Mouse (Mus musculus): Measurements from ENCODE around the gene Hjurp. TPM values are rescaled to one million over a fixed set of nuclear protein-coding genes. Genes with fewer than 3 reads are reported as not detected.

The Hjurp gene
- polyA plus RNA-seq, 1 experiment from 2014 or later = 174 TPM

DNA sequence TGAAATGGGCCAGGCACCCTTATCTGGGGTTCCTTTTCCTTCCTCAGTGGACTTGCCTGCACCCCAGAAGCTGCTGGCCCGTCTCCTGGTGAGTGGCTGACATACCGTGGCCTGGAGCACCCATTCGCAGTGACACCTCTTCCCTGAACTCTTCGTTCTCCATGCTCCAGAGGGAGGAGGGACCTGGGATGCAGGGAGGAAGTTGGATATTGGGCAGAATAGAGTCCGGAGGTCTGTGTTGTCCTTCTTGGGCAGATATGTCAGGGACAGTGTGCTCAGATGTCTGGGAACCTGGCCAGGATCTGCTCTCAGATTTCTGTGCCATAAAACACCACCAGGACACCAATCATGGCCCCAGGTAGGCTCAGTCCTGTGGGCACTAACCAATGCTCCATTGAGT, 37.4 kb downstream of the Hjurp start:
- Histone ChIP-seq H3K27ac (replicated peaks; ENCODE audit: low read depth, low read length) (no peak overlapping the region), H3K9me3 (ENCODE audit: control insufficient read depth, low read length) (peaks cover 92% of the 10 kb centered on the region), H3K9ac (ENCODE audit: low read length) (no peak overlapping the region), H3K36me3 (ENCODE audit: control insufficient read depth, insufficient read depth, low read length) (no peaks in the 10 kb centered on the region), H3K27me3 (ENCODE audit: control insufficient read depth, insufficient read depth, low read length) (no peaks in the 10 kb centered on the region), H3K4me2 (ENCODE audit: low read depth, severe bottlenecking) (no peak overlapping the region), H3K4me3 (ENCODE audit: low read depth, low read length) (no peak overlapping the region), H3K4me1 (ENCODE audit: control insufficient read depth, insufficient read depth, low read length) (no peaks in the 10 kb centered on the region)
- 74% methylated on average over 5 of the region's 5 CpGs for WGBS
- DNase-seq (ENCODE audit: low spot score) (no peak), ATAC-seq (ENCODE audit: insufficient number of reproducible peaks, low FRiP score, low TSS enrichment, low read depth) (no peak)

DNA sequence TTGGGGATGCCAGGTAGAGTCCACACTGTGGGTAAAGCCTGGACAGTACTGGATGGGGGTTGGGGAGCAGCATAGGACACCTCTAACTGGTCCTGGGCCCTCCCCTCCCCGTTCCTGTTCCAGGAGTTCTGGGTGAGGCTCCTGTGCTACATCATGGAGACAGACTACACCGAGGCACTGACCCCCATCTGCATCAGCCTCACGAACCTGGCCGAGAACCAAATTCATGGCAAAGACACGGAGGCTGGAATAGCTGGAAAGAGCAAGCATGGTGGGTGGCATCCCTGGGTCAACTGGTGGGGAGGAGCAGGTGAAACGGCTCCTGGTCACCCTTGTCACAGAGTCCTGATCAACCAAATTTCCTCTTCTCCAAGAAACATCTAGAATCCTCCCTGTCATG, 38.7 kb downstream of the Hjurp start:
- ATAC-seq (ENCODE audit: insufficient number of reproducible peaks, low FRiP score, low TSS enrichment, low read depth) = no peak

DNA sequence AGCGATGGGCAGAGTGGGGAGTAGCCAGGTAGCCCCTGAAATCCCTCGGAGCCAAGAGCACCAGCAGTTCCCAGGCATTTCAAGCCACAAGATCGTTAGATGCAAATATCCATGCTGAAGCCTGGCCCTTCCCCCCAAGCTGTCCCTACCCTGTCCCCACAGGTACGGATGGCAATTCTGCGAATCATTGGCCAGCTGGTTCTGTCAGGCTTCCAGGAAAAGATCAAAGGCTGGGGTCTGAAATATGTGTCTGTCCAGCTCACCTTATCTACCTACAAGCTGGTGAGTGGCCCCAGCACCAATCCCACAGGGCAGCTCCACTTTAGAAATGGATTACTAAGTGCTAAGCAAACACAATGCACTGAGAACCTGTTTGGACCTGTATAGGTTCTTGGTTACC, 40.1 kb downstream of the Hjurp start:
- Histone ChIP-seq H3K4me1 (ENCODE audit: control insufficient read depth, insufficient read depth, low read length) (no peaks in the 10 kb centered on the region), H3K36me3 (ENCODE audit: control insufficient read depth, insufficient read depth, low read length) (no peaks in the 10 kb centered on the region), H3K27me3 (ENCODE audit: control insufficient read depth, insufficient read depth, low read length) (no peaks in the 10 kb centered on the region), H3K4me2 (ENCODE audit: low read depth, severe bottlenecking) (no peak overlapping the region), H3K27ac (replicated peaks; ENCODE audit: low read depth, low read length) (no peak overlapping the region), H3K9ac (ENCODE audit: low read length) (no peak overlapping the region), H3K9me3 (ENCODE audit: control insufficient read depth, low read length) (peaks cover 93% of the 10 kb centered on the region), H3K4me3 (ENCODE audit: low read depth, low read length) (no peak overlapping the region)
- no peak for ATAC-seq (ENCODE audit: insufficient number of reproducible peaks, low FRiP score, low TSS enrichment, low read depth)
- WGBS = 77% methylated on average over 5 of the region's 5 CpGs
- DNase-seq (ENCODE audit: low spot score) = no peak

More for the DNA sequence above, 38.7 kb downstream of the Hjurp start:
- 81% methylated on average over 6 of the region's 6 CpGs for WGBS
- no peak overlapping the region for H3K27ac ChIP-seq (replicated peaks; ENCODE audit: low read depth, low read length)
- H3K9ac ChIP-seq (ENCODE audit: low read length) = no peak overlapping the region
- H3K4me1 ChIP-seq (ENCODE audit: control insufficient read depth, insufficient read depth, low read length) = no peaks in the 10 kb centered on the region
- H3K4me3 ChIP-seq (ENCODE audit: low read depth, low read length) = no peak overlapping the region
- no peaks in the 10 kb centered on the region for H3K27me3 ChIP-seq (ENCODE audit: control insufficient read depth, insufficient read depth, low read length)
- H3K9me3 ChIP-seq (ENCODE audit: control insufficient read depth, low read length) = peaks cover 92% of the 10 kb centered on the region
- H3K36me3 ChIP-seq (ENCODE audit: control insufficient read depth, insufficient read depth, low read length) = no peaks in the 10 kb centered on the region
- no peak for DNase-seq (ENCODE audit: low spot score)
- H3K4me2 ChIP-seq (ENCODE audit: low read depth, severe bottlenecking) = no peak overlapping the region

DNA sequence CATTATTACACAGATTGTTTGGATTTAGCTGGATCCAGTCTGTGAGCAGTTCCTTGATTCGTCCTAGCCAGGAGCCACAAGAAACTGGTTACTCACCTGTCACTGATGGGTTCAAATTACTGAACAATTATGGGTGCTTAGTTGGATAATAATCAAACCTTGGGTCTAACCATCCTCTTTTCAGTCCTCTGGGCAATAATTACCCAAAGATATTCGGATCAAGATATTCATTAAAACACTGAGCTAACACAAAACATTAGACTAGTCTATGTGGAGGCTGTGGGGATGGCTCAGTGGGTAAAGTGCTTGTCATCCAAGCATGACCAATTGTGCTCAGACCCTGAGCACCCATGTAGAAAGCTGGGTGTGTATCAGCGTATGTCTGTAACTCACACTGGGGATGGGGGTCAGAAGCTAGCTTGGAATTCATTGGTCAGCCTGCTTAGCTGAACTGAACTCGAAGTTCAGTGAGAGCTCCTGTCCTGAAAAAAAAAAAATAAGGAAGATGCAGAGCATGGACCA, 41.5 kb downstream of the Hjurp start:
- DNase-seq (ENCODE audit: low spot score) = no peak
- Histone ChIP-seq H3K9me3 (ENCODE audit: control insufficient read depth, low read length) (peaks cover 97% of the 10 kb centered on the region), H3K4me1 (ENCODE audit: control insufficient read depth, insufficient read depth, low read length) (no peaks in the 10 kb centered on the region), H3K9ac (ENCODE audit: low read length) (no peak overlapping the region), H3K4me3 (ENCODE audit: low read depth, low read length) (no peak overlapping the region), H3K27me3 (ENCODE audit: control insufficient read depth, insufficient read depth, low read length) (no peaks in the 10 kb centered on the region), H3K27ac (replicated peaks; ENCODE audit: low read depth, low read length) (no peak overlapping the region), H3K36me3 (ENCODE audit: control insufficient read depth, insufficient read depth, low read length) (no peaks in the 10 kb centered on the region; the same call in 1 of the 2 replicates), H3K4me2 (ENCODE audit: low read depth, severe bottlenecking) (no peak overlapping the region)
- 72% methylated on average over 4 of the region's 4 CpGs for WGBS
- no peak for ATAC-seq (ENCODE audit: insufficient number of reproducible peaks, low FRiP score, low TSS enrichment, low read depth)

DNA sequence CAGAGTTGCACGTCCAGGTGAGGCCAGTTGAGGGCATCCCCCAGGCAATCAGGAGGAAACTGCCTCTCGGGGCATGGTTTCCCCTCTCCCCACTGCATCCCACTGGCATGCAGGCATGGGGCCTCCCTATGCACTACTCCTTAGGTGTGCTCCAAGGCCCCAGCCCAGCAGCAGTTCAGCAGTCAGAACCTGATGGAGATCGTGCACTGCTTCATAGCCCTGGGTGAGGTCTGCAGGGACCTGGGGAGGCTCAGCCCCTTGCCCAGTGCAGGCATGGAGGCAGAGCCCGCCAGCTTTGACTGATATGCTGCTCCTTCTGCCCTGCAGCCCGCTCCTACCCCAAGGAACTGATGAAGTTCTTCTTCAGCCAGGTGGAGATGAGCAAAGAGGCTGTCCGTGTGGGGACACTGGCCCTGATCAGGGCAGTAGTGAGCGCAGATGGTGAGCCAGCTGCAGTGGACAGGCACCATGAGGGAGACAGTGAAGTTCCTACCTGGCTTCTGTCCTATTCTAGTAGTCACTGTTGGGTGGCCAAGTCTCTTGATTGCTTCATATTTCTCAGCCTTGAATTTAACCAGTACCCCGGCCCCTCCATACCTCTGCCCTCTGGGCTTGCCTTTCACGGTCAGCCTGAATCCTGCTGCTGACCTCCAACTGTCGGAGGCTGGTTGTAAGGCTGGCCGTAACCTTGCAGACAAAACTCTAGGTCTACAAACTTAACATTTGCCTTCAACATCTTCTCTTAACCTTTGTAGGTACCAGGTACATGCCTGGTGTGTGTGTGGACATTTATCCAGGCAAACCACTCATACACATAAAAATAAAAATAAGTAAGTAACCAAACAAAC, 42.2 kb downstream of the Hjurp start:
- WGBS = 65% methylated on average over 11 of the region's 11 CpGs
- Histone ChIP-seq H3K36me3 (ENCODE audit: control insufficient read depth, insufficient read depth, low read length) (no peaks in the 10 kb centered on the region; the same call in 1 of the 2 replicates), H3K4me1 (ENCODE audit: control insufficient read depth, insufficient read depth, low read length) (no peaks in the 10 kb centered on the region), H3K27me3 (ENCODE audit: control insufficient read depth, insufficient read depth, low read length) (no peaks in the 10 kb centered on the region), H3K9ac (ENCODE audit: low read length) (no peak overlapping the region), H3K9me3 (ENCODE audit: control insufficient read depth, low read length) (peaks cover 97% of the 10 kb centered on the region), H3K4me3 (ENCODE audit: low read depth, low read length) (no peak overlapping the region), H3K4me2 (ENCODE audit: low read depth, severe bottlenecking) (no peak overlapping the region), H3K27ac (replicated peaks; ENCODE audit: low read depth, low read length) (no peak overlapping the region)
- ATAC-seq (ENCODE audit: insufficient number of reproducible peaks, low FRiP score, low TSS enrichment, low read depth) (no peak), DNase-seq (ENCODE audit: low spot score) (no peak)

DNA sequence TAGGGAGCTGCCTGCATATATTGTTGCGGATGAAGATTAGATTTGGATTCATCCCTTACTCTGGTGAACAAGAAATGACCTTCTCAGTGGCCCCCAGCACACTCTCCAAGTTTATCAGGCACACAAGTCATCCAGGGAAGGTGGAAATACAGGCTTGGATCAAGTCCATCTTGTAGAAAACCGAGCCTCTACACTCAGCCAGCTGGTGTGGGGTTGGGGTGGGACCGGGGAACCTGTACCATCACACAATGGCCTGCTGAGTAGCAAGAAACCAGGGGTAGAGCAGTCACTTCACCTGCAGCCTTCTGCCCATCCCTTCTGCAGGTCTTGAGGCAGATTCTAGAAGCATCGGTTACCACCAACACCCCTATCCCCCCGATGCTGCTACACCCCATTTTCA, 42.8 kb downstream of the Hjurp start:
- WGBS = 47% methylated on average over 5 of the region's 5 CpGs
- Histone ChIP-seq H3K36me3 (ENCODE audit: control insufficient read depth, insufficient read depth, low read length) (no peaks in the 10 kb centered on the region; the same call in 1 of the 2 replicates), H3K9ac (ENCODE audit: low read length) (no peak overlapping the region), H3K27me3 (ENCODE audit: control insufficient read depth, insufficient read depth, low read length) (no peaks in the 10 kb centered on the region), H3K4me2 (ENCODE audit: low read depth, severe bottlenecking) (no peak overlapping the region), H3K4me1 (ENCODE audit: control insufficient read depth, insufficient read depth, low read length) (no peaks in the 10 kb centered on the region), H3K4me3 (ENCODE audit: low read depth, low read length) (no peak overlapping the region), H3K9me3 (ENCODE audit: control insufficient read depth, low read length) (peaks cover 97% of the 10 kb centered on the region), H3K27ac (replicated peaks; ENCODE audit: low read depth, low read length) (no peak overlapping the region)
- ATAC-seq (ENCODE audit: insufficient number of reproducible peaks, low FRiP score, low TSS enrichment, low read depth) = no peak
- DNase-seq (ENCODE audit: low spot score) = no peak

DNA sequence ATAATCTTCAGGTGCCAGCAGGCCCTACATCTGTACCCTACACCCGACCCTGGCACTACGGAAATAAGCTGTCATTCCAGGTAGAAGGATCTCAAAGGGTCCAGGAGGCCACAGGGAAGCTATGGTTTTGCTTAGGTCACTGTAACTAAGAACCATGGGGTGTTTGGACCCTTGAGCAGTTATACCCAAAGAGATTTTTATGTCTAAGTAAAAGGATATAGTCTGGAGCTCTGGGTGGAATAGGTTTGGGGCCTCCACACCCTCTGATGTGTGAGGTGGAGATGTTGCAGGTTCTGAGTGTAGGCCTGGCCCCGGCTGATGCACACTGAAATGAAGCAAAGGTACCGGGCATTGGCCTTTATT, 43.2 kb downstream of the Hjurp start:
- WGBS = 69% methylated on average over 4 of the region's 4 CpGs
- DNase-seq (ENCODE audit: low spot score) = no peak
- Histone ChIP-seq H3K9me3 (ENCODE audit: control insufficient read depth, low read length) (peaks cover 97% of the 10 kb centered on the region), H3K4me2 (ENCODE audit: low read depth, severe bottlenecking) (no peak overlapping the region), H3K36me3 (ENCODE audit: control insufficient read depth, insufficient read depth, low read length) (no peaks in the 10 kb centered on the region; the same call in 1 of the 2 replicates), H3K27me3 (ENCODE audit: control insufficient read depth, insufficient read depth, low read length) (no peaks in the 10 kb centered on the region), H3K4me1 (ENCODE audit: control insufficient read depth, insufficient read depth, low read length) (no peaks in the 10 kb centered on the region), H3K9ac (ENCODE audit: low read length) (no peak overlapping the region), H3K4me3 (ENCODE audit: low read depth, low read length) (no peak overlapping the region), H3K27ac (replicated peaks; ENCODE audit: low read depth, low read length) (no peak overlapping the region)
- no peak for ATAC-seq (ENCODE audit: insufficient number of reproducible peaks, low FRiP score, low TSS enrichment, low read depth)

DNA sequence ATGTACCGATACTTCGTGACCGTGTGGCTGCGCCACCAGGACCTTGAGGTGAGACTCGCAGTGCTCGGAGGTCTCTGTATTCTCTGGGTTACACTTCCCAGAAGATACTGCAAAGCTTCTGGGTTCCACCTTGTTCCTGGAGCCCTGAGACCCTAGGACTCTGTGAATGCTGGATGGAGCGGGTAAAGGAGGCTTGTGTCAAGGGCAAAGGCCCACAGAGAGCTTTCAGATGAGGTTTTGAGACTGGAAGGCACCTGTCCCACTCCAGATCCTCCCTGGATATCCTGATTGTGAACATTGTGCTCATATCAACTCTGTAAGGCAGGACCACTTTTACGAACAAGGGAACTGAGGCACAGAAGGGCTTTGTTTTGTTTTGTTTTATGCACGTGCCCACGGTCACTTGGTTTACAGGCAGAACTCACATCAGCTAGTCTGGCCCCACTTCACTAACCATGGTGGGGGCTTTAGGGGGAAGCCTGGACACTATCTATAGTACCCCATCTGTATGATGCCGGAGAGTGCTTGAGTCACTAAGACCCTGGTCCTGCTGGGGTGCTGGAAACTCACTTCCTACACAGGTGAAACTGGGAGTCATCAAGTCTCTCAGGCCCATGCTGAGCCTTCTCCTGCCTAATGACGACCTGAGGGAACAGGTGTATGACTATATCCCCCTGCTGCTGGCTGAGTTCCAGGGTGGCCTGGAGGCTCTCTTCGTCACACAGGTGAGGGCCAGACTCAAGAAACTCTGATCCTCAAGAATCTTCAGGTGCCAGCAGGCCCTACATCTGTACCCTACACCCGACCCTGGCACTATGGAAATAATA, 43.8 kb downstream of the Hjurp start:
- no peaks in the 10 kb centered on the region; the same call in 1 of the 2 replicates for H3K36me3 ChIP-seq (ENCODE audit: control insufficient read depth, insufficient read depth, low read length)
- H3K9me3 ChIP-seq (ENCODE audit: control insufficient read depth, low read length) = peaks cover 95% of the 10 kb centered on the region
- WGBS = 73% methylated on average over 14 of the region's 14 CpGs
- no peaks in the 10 kb centered on the region for H3K4me1 ChIP-seq (ENCODE audit: control insufficient read depth, insufficient read depth, low read length)
- ATAC-seq (ENCODE audit: insufficient number of reproducible peaks, low FRiP score, low TSS enrichment, low read depth) (no peak), DNase-seq (ENCODE audit: low spot score) (no peak)
- no peak overlapping the region for H3K4me2 ChIP-seq (ENCODE audit: low read depth, severe bottlenecking)
- H3K27me3 ChIP-seq (ENCODE audit: control insufficient read depth, insufficient read depth, low read length) = no peaks in the 10 kb centered on the region
- no peak overlapping the region for H3K4me3 ChIP-seq (ENCODE audit: low read depth, low read length)
- H3K27ac ChIP-seq (replicated peaks; ENCODE audit: low read depth, low read length) = no peak overlapping the region
- H3K9ac ChIP-seq (ENCODE audit: low read length) = no peak overlapping the region
